Mouse (Mus musculus) ES-E14 (cell line): ENCODE data around the gene Stpg1. TPM values are rescaled to one million over a fixed set of nuclear protein-coding genes. Genes with fewer than 3 reads are reported as not detected.

Experiments
- DNase-seq: peaks from one replicate; pipeline ENCODE4 v3.0.0-alpha.2; 2013; ENCODE audit warnings: low read depth, low spot score
- H3K27ac ChIP-seq: 2 replicates; pipeline ENCODE4 v1.5.1; 2012; ENCODE audit warnings: low read depth, mild to moderate bottlenecking, low read length, moderate library complexity, mixed read lengths; ENCODE audit not compliant: poor library complexity, insufficient read depth, severe bottlenecking
- H3K36me3 ChIP-seq: 2 replicates; pipeline ENCODE4 v1.6.1; 2012; ENCODE audit warnings: mild to moderate bottlenecking, low read length, moderate library complexity, mixed read lengths; ENCODE audit not compliant: control insufficient read depth, poor library complexity, insufficient read depth, severe bottlenecking
- H3K4me1 ChIP-seq, 2 experiments: fragments of 150-350 bp in 1 of 2; sonication (generic) in 1 of 2; 2 replicates each; pipeline ENCODE4 v1.6.1; 2012; ENCODE audit warnings: low read length in 2 of 2, mild to moderate bottlenecking in 1 of 2, mixed read lengths in 1 of 2; ENCODE audit not compliant: control insufficient read depth in 2 of 2, insufficient read depth in 2 of 2, poor library complexity in 1 of 2
- H3K4me3 ChIP-seq, 2 experiments: fragments of 150-350 bp in 1 of 2; sonication (generic) in 1 of 2; 2 replicates each; pipeline ENCODE4 v1.5.1; 2012; ENCODE audit warnings: low read length in 2 of 2, low read depth in 1 of 2, mild to moderate bottlenecking in 1 of 2, mixed read lengths in 1 of 2; ENCODE audit not compliant: insufficient read depth in 1 of 2, poor library complexity in 1 of 2, severe bottlenecking in 1 of 2
- H3K9ac ChIP-seq: 2 replicates; pipeline ENCODE4 v1.6.1; 2012; ENCODE audit warnings: low read depth, mild to moderate bottlenecking, low read length, mixed read lengths; ENCODE audit not compliant: poor library complexity, insufficient read depth, severe bottlenecking
- H3K9me3 ChIP-seq: fragments of 150-350 bp; sonication (generic); 2 replicates; pipeline ENCODE4 v1.6.1; 2012; ENCODE audit warnings: low read depth, mild to moderate bottlenecking, low read length; ENCODE audit not compliant: control insufficient read depth, insufficient read depth
- CHD2 ChIP-seq: IDR thresholded peaks from 2 replicates; pipeline ENCODE4 v1.6.1; 2014; ENCODE audit warnings: mild to moderate bottlenecking, low read depth, low read length, inconsistent platforms
- HCFC1 ChIP-seq: IDR thresholded peaks from 2 replicates; pipeline ENCODE4 v1.6.1; 2012; ENCODE audit warnings: low read length, inconsistent platforms, borderline replicate concordance; ENCODE audit not compliant: insufficient read depth
- MAFK ChIP-seq: IDR thresholded peaks from 2 replicates; pipeline ENCODE4 v1.6.1; 2014; ENCODE audit warnings: mild to moderate bottlenecking, low read depth, low read length, inconsistent platforms; ENCODE audit not compliant: insufficient read depth
- ZC3H11A ChIP-seq: IDR thresholded peaks from 2 replicates; pipeline ENCODE4 v1.6.1; 2012; ENCODE audit warnings: low read depth, mild to moderate bottlenecking, inconsistent platforms, low read length, borderline replicate concordance
- ZNF384 ChIP-seq: IDR thresholded peaks from 2 replicates; pipeline ENCODE4 v1.6.1; 2012; ENCODE audit warnings: low read depth, low read length, inconsistent platforms
- in situ Hi-C, 2 experiments: fragments of 600-800 bp; cut with MboI; formaldehyde crosslinking; loops; one replicate each; pipeline ENCODE4 v1.15.1; 2025; ENCODE audit warnings: low sequenced_read_pairs in 2 of 2, inconsistent platforms in 1 of 2; ENCODE audit not compliant: unreplicated experiment in 2 of 2
- total RNA-seq: library from RNA; depleted of rRNA; stranded (reverse); fragments of 300-350 nt; gene quantifications from 2 replicates; pipeline ENCODE4 v1.2.3, GENCODE M21; 2012

Stpg1 gene
- total RNA-seq, 1 experiment: 0.09 TPM

DNA sequence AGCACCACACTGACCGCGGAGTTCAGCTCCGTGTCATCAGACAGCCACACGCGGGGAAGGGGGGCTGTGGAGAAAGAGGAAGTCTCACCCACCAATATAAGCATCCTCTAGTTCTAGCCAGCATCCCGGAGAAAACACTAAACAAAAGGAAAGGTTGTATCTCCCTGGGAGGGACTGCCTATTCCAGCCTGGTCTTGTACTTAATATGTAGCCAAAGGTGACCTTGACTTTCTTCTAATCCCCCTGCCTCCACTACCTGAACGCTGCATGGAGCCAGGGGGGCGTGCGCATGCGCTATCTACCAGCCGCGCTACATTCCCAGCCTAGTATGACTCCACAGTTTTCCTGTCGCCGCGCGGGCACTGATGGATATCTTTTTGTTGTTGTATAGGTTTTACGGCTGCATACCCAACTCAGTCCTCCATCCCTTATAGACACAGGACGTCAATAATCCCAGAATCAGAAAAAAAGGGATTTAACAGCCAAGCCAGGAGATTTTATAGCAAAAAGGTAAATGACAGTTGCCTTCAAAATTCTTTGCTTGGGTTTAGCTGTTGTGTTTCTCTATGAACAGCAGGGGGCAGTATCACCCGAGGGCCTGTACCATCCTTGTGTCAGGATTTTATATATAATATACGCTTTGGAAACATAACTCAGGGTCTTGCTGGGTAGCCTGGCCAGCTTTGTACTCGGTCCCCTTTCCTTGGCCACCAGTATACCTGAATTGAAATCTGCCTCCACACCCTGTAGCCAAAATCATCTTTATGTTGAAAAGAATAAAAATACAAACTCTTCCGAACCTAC lies 13.2 kb downstream of the Stpg1 start:
- peak overlapping the region; percentile 69; the same call in 1 of the 2 replicates for H3K9ac ChIP-seq
- in situ Hi-C loops: no loop called here
- TF ChIP-seq MAFK (peak; percentile 81), ZC3H11A (no peak)
- H3K27ac ChIP-seq: peak overlapping the region; percentile 93
- H3K4me1 ChIP-seq: peaks cover 14 to 27% of the 10 kb centered on the region in 2 experiments
- peak overlapping the region; percentile 50 to 66 for H3K4me3 ChIP-seq
- no peaks in the 10 kb centered on the region for H3K36me3 ChIP-seq
- no peaks in the 10 kb centered on the region for H3K9me3 ChIP-seq
- DNase-seq: peak; percentile 76

DNA sequence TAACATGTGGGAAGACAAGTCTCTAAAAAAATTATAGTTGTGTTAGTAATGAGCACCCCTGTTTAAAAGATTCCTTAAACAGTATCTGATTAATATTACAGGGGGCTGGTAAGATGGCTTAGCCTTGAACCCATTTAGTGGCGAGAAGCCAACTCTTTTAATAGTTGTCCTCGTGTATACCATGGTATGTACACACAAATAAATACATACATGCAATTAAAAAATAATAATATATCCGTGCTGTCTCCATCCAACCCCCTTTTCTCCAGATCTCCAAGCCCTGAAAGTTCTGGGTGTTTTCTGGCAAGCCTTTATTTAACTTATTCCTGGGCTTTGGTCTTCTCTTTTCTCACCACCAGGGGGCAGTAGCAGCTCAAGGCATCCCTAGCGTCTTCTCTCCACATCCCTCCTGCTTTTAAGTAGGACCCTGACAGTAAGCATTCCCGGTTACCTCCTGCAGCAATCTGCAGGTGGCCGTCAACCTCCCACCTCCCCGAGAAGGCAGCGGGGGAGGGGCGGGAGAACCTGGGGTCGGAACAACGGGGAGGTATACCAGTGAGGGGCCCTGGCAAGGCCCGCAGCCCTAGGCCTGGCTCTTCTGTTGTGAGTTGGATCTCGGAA lies 13.9 kb downstream of the Stpg1 start:
- Histone ChIP-seq H3K9me3 (no peaks in the 10 kb centered on the region), H3K9ac (no peak overlapping the region), H3K4me3 (no peak overlapping the region), H3K27ac (no peak overlapping the region; the same call in 1 of the 2 replicates), H3K36me3 (no peaks in the 10 kb centered on the region), H3K4me1 (peaks cover 14 to 23% of the 10 kb centered on the region in 2 experiments; a peak in 3 of 4 replicates)
- no peak for TF ChIP-seq HCFC1
- no peak for TF ChIP-seq ZNF384
- TF ChIP-seq MAFK: no peak
- peak; percentile 71; the same call in 1 of the 2 replicates for TF ChIP-seq ZC3H11A
- no peak for TF ChIP-seq CHD2
- in situ Hi-C loops: no loop called here
- DNase-seq: peak; percentile 94

DNA sequence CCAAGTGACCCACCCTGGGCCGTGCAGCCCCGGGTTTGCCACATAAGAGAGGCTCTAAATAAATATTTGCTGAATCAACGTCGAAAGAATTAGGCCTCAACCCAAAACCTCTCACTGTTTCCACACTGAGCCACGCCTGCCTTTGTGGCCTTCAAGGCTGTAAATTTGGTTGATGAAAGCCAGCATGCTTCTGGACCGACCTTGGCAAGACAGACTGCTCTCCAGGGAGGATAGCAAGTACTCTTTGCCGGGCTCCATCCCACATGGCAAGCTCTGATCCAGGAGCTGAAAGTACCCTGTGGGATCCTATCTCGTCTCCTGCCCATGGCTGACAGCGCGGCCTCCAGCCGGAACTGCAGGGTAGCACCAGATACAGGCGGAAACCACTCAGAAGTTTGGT lies 14.9 kb downstream of the Stpg1 start:
- TF ChIP-seq ZNF384 (no peak), ZC3H11A (no peak)
- Histone ChIP-seq H3K4me1 (peaks cover 14 to 21% of the 10 kb centered on the region in 2 experiments; a peak in 3 of 4 replicates), H3K36me3 (no peaks in the 10 kb centered on the region), H3K27ac (no peak overlapping the region), H3K4me3 (no peak overlapping the region), H3K9me3 (no peaks in the 10 kb centered on the region), H3K9ac (peak overlapping the region; percentile 25; the same call in 1 of the 2 replicates)
- in situ Hi-C loops: no loop called here
- no peak for DNase-seq

GRCm38 (mm10) chr4:135513865-135514264 lies 19.3 kb downstream of the Stpg1 start:
- Histone ChIP-seq H3K9me3 (no peaks in the 10 kb centered on the region), H3K36me3 (no peaks in the 10 kb centered on the region), H3K9ac (no peak overlapping the region), H3K4me1 (peaks cover 2 to 11% of the 10 kb centered on the region in 2 experiments; a peak in 2 of 4 replicates), H3K27ac (no peak overlapping the region), H3K4me3 (no peak overlapping the region)
- in situ Hi-C loops: no loop called here
- DNase-seq: no peak
- TF ChIP-seq MAFK (no peak), ZC3H11A (no peak), HCFC1 (no peak), ZNF384 (no peak), CHD2 (no peak)
